Mouse (Mus musculus): ENCODE data around the gene Tmem120a. TPM values are rescaled to one million over a fixed set of nuclear protein-coding genes. Genes with fewer than 3 reads are reported as not detected.
A peak's percentile ranks its signal among the peaks of the same experiment; 100 is the strongest.

The Tmem120a gene
- polyA plus RNA-seq, 1 experiment from 2014 or later, result 18.2 TPM

DNA sequence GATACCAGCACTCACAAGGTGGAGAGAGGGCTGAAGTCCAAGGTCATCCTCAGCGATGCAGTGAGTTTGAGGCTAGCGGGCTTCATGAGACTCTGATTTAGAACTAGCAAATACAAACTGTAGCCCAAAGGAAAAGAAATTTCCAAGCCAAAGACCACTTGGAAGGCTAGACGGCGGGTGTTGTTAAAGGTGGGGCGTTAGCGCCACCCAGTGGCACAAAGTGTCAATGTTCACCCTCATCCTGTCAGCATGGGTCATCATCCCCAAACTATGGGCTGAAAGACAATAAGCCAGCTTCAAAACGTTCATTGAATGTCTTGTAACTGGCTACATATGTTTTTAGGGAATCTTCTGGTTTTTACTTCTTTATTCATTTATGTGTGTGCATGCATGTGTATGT is 19.3 kb upstream of the Tmem120a start:
- no peak overlapping the region for H3K4me2 ChIP-seq (ENCODE audit: low read depth, low read length)
- H3K9ac ChIP-seq (ENCODE audit: low read depth, low read length), result no peak overlapping the region
- H3K9me3 ChIP-seq (replicated peaks; ENCODE audit: control insufficient read depth, low read length), result no peaks in the 10 kb centered on the region
- 4% methylated on average over 7 of the region's 7 CpGs for WGBS (ENCODE audit: insufficient replicate concordance)
- H3K36me3 ChIP-seq (ENCODE audit: control insufficient read depth, insufficient read depth), result no peaks in the 10 kb centered on the region
- ATAC-seq (ENCODE audit: low read depth), result no peak
- no peak overlapping the region for H3K27ac ChIP-seq (ENCODE audit: low read length)
- H3K4me1 ChIP-seq (ENCODE audit: control insufficient read depth, low read depth, low read length), result no peaks in the 10 kb centered on the region
- H3K4me3 ChIP-seq (ENCODE audit: low read depth, low read length), result no peak overlapping the region
- H3K27me3 ChIP-seq (ENCODE audit: control insufficient read depth, insufficient read depth, low read depth, low read length), result no peaks in the 10 kb centered on the region

DNA sequence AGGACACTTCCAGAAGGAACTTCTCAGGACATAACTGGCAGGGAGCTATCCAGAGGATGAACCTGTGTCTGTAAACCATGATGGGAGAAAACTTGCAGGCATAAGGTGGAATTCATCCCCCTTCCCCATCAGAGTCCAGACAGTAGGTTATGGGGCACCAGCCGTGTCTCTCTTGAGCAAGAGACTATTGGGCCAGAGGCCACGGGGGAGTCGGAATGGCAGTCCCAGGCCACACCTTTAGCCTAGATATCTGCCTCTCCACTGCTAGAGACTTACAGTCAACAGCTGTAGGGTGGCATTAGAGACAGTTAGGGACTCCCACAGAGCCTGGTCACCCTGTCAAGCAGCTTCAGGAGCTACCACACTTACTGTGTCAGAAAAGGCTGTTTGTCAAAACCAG is 17.6 kb upstream of the Tmem120a start:
- Histone ChIP-seq H3K9me3 (replicated peaks; ENCODE audit: control insufficient read depth, low read length) (no peaks in the 10 kb centered on the region), H3K36me3 (ENCODE audit: control insufficient read depth, insufficient read depth) (no peaks in the 10 kb centered on the region), H3K27ac (ENCODE audit: low read length) (no peak overlapping the region), H3K4me1 (ENCODE audit: control insufficient read depth, low read depth, low read length) (no peaks in the 10 kb centered on the region), H3K9ac (ENCODE audit: low read depth, low read length) (no peak overlapping the region), H3K4me3 (ENCODE audit: low read depth, low read length) (no peak overlapping the region), H3K27me3 (ENCODE audit: control insufficient read depth, insufficient read depth, low read depth, low read length) (no peaks in the 10 kb centered on the region), H3K4me2 (ENCODE audit: low read depth, low read length) (no peak overlapping the region)
- ATAC-seq (ENCODE audit: low read depth), result no peak
- 69% methylated on average over 3 of the region's 3 CpGs for WGBS (ENCODE audit: insufficient replicate concordance)

DNA sequence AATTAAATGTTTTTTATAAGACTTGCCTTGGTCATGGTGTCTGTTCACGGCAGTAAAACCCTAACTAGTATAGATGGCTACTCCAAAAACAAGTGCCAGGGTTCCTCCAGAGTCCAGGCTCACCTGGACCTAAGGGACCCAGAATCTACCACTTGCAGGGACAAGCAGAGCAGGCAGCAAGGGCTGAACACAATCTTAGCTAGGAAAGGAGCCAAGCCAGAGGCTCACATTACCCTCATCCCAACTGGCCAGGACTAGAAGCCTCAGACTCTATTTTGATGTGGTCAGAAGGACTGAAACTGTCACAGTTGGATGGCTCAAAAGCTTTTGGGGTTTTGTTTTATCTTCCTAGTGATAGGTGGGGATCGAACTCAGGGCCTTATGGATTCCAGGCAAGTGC is 7.3 kb upstream of the Tmem120a start:
- no peaks in the 10 kb centered on the region for H3K36me3 ChIP-seq (ENCODE audit: control insufficient read depth, insufficient read depth)
- no peaks in the 10 kb centered on the region for H3K27me3 ChIP-seq (ENCODE audit: control insufficient read depth, insufficient read depth, low read depth, low read length)
- H3K9ac ChIP-seq (ENCODE audit: low read depth, low read length), result no peak overlapping the region
- 58% methylated on average over 2 of the region's 2 CpGs for WGBS (ENCODE audit: insufficient replicate concordance)
- no peaks in the 10 kb centered on the region for H3K4me1 ChIP-seq (ENCODE audit: control insufficient read depth, low read depth, low read length)
- H3K4me3 ChIP-seq (ENCODE audit: low read depth, low read length), result no peak overlapping the region
- no peak for ATAC-seq (ENCODE audit: low read depth)
- H3K27ac ChIP-seq (ENCODE audit: low read length), result no peak overlapping the region
- no peaks in the 10 kb centered on the region; the same call in 1 of the 2 replicates for H3K9me3 ChIP-seq (replicated peaks; ENCODE audit: control insufficient read depth, low read length)
- no peak overlapping the region for H3K4me2 ChIP-seq (ENCODE audit: low read depth, low read length)

DNA sequence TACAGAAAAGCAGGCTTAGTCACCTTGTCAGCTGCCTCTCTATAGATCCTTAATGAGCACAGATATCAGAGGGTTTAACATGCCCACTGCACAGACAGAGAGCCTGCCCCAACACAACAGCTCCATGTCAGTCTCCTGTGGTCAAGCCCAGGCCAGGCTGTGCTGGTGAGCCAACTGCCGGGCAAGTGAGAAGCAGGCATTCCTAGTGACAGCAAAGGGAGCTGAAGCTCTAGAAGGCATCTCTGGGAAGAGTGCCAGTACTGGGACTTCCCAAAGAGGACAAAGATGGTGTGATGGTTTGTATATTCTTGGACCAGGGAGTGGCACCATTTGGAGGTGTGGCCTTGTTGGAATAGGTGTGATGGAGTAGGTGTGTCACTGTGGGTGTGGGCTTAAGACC is 6.8 kb upstream of the Tmem120a start:
- ATAC-seq (ENCODE audit: low read depth), result no peak
- H3K4me3 ChIP-seq (ENCODE audit: low read depth, low read length), result no peak overlapping the region
- H3K9ac ChIP-seq (ENCODE audit: low read depth, low read length), result no peak overlapping the region
- no peak overlapping the region for H3K4me2 ChIP-seq (ENCODE audit: low read depth, low read length)
- 53% methylated on average over 1 of the region's 1 CpGs for WGBS (ENCODE audit: insufficient replicate concordance)
- no peak overlapping the region for H3K27ac ChIP-seq (ENCODE audit: low read length)
- no peaks in the 10 kb centered on the region; the same call in 1 of the 2 replicates for H3K9me3 ChIP-seq (replicated peaks; ENCODE audit: control insufficient read depth, low read length)
- no peaks in the 10 kb centered on the region for H3K4me1 ChIP-seq (ENCODE audit: control insufficient read depth, low read depth, low read length)
- no peaks in the 10 kb centered on the region for H3K36me3 ChIP-seq (ENCODE audit: control insufficient read depth, insufficient read depth)
- H3K27me3 ChIP-seq (ENCODE audit: control insufficient read depth, insufficient read depth, low read depth, low read length), result no peaks in the 10 kb centered on the region

DNA sequence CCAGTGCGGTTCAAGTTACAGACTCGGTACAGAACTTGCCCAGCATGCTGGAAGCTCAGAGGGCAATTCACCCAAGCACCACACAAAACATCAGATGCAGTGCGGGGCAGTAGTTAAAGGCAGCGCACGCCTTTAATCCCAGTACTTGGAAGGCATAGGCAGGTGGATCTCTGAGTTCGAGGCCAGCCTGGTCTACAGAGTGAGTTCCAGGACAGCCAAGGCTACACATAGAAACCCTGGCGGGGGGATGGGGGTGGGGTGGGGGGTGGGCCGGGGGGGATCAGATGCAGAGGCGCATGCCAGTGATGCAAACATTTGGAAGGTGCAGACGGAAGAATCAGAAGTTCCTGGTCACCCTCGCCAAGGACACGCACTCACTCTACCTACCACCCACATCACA is 494 bp upstream of the Tmem120a start:
- Histone ChIP-seq H3K9me3 (replicated peaks; ENCODE audit: control insufficient read depth, low read length) (no peaks in the 10 kb centered on the region; the same call in 1 of the 2 replicates), H3K27me3 (ENCODE audit: control insufficient read depth, insufficient read depth, low read depth, low read length) (no peaks in the 10 kb centered on the region; the same call in 1 of the 2 replicates), H3K4me1 (ENCODE audit: control insufficient read depth, low read depth, low read length) (peaks cover 18% of the 10 kb centered on the region), H3K36me3 (ENCODE audit: control insufficient read depth, insufficient read depth) (no peaks in the 10 kb centered on the region), H3K27ac (ENCODE audit: low read length) (no peak overlapping the region), H3K9ac (ENCODE audit: low read depth, low read length) (peak overlapping the region; percentile 49), H3K4me2 (ENCODE audit: low read depth, low read length) (peak overlapping the region; percentile 98), H3K4me3 (ENCODE audit: low read depth, low read length) (peak overlapping the region; percentile 78)
- ATAC-seq (ENCODE audit: low read depth), result no peak
- 24% methylated on average over 11 of the region's 12 CpGs for WGBS (ENCODE audit: insufficient replicate concordance)

DNA sequence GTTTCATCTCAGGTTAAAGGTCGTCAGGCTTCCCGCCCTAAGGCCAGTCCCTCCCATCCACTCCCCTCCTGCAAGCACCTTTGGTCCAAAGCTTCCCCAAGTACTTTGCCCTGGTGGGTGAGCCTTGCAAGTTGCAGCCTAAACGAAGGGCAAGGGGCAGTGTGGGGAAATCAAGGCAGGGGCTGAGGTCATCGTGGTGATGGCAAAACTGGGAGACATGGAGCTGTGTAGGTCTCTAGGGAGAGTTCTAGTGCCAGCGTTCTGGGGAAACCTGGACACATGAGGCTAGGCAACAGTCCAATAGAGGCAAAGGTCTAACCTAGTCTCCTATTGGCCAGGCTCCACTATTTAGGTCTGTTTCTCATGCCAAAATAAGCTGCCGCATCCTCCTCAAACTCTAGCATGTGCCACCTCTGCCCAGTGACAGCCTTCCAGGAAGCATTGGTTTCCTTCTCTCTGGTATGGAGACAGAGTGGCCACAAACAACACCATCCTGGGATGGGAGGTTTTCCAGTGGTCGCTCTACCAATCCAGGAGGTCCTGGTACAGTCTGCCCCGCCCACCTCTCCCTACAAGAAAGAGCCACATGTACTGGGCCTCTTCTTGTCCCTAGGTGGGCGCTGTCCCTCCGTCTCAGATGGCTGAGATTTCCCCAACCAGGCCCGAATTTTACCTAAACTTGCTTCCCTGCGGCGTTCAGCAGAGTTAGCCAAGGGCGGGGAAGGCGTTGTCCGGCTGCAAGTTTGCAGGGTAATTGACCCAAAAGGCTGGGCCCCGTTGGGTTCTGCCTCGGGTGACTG is 1.1 kb downstream of the Tmem120a start:
- no peak for ATAC-seq (ENCODE audit: low read depth)
- 21% methylated on average over 18 of the region's 18 CpGs for WGBS (ENCODE audit: insufficient replicate concordance)
- H3K9me3 ChIP-seq (replicated peaks; ENCODE audit: control insufficient read depth, low read length), result no peaks in the 10 kb centered on the region
- peak overlapping the region; percentile 69 for H3K9ac ChIP-seq (ENCODE audit: low read depth, low read length)
- no peaks in the 10 kb centered on the region for H3K36me3 ChIP-seq (ENCODE audit: control insufficient read depth, insufficient read depth)
- H3K4me3 ChIP-seq (ENCODE audit: low read depth, low read length), result peak overlapping the region; percentile 78
- H3K4me1 ChIP-seq (ENCODE audit: control insufficient read depth, low read depth, low read length), result peaks cover 18% of the 10 kb centered on the region
- no peak overlapping the region for H3K27ac ChIP-seq (ENCODE audit: low read length)
- H3K4me2 ChIP-seq (ENCODE audit: low read depth, low read length), result peak overlapping the region; percentile 98
- no peaks in the 10 kb centered on the region; the same call in 1 of the 2 replicates for H3K27me3 ChIP-seq (ENCODE audit: control insufficient read depth, insufficient read depth, low read depth, low read length)

DNA sequence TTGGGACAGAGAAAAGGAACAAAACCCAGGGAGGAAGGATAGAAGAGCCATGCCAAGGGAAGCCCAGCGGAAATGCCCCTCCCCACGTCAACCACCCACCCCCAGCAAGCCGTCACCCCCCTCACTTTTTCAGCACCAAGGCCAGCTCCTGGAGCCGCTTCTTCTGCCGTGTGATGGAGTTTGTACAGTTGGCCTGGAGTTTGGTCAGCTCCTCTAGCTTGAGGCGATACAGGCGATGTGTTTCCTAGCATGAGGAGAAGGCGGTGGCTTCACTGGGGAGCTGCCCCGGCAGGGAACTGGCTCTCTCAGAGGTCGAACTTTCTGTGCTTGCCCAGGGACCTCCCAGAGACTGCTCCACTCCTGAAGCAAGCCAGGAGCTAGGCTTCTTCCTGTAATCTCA is 2.1 kb downstream of the Tmem120a start:
- no peaks in the 10 kb centered on the region; the same call in 1 of the 2 replicates for H3K27me3 ChIP-seq (ENCODE audit: control insufficient read depth, insufficient read depth, low read depth, low read length)

DNA sequence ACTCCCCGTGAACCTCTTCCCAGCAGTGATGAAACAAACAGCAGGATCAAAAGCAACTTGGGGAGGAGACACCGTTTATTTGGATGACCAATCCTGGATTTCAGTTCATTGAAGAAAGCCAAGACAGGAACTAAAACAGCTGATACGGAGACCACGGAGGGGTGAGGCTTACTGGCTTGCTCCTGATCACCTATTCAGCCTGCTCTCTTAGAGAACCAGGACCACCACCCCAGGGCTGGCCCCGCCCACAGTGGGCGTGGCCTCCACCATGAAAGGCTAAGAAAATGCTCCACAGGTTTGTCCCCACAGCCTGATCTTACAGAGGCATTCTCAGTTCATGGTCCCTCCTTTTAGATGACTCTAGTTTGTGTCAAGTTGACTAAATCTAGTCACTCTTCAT is 6.0 kb downstream of the Tmem120a start:
- 34% methylated on average over 6 of the region's 6 CpGs for WGBS (ENCODE audit: insufficient replicate concordance)
- H3K4me1 ChIP-seq (ENCODE audit: control insufficient read depth, low read depth, low read length), result peaks cover 6% of the 10 kb centered on the region
- no peak overlapping the region for H3K27ac ChIP-seq (ENCODE audit: low read length)
- H3K4me3 ChIP-seq (ENCODE audit: low read depth, low read length), result no peak overlapping the region
- no peak for ATAC-seq (ENCODE audit: low read depth)
- H3K9me3 ChIP-seq (replicated peaks; ENCODE audit: control insufficient read depth, low read length), result no peaks in the 10 kb centered on the region
- H3K27me3 ChIP-seq (ENCODE audit: control insufficient read depth, insufficient read depth, low read depth, low read length), result no peaks in the 10 kb centered on the region; the same call in 1 of the 2 replicates
- no peak overlapping the region for H3K4me2 ChIP-seq (ENCODE audit: low read depth, low read length)
- peaks cover 15% of the 10 kb centered on the region for H3K36me3 ChIP-seq (ENCODE audit: control insufficient read depth, insufficient read depth)
- no peak overlapping the region for H3K9ac ChIP-seq (ENCODE audit: low read depth, low read length)

More for the DNA sequence above, 2.1 kb downstream of the Tmem120a start:
- H3K9me3 ChIP-seq (replicated peaks; ENCODE audit: control insufficient read depth, low read length), result no peaks in the 10 kb centered on the region
- no peaks in the 10 kb centered on the region for H3K36me3 ChIP-seq (ENCODE audit: control insufficient read depth, insufficient read depth)
- ATAC-seq (ENCODE audit: low read depth), result no peak
- H3K4me1 ChIP-seq (ENCODE audit: control insufficient read depth, low read depth, low read length), result peaks cover 18% of the 10 kb centered on the region
- no peak overlapping the region for H3K27ac ChIP-seq (ENCODE audit: low read length)
- no peak overlapping the region for H3K4me2 ChIP-seq (ENCODE audit: low read depth, low read length)
- WGBS (ENCODE audit: insufficient replicate concordance), result 41% methylated on average over 10 of the region's 10 CpGs
- no peak overlapping the region for H3K9ac ChIP-seq (ENCODE audit: low read depth, low read length)
- H3K4me3 ChIP-seq (ENCODE audit: low read depth, low read length), result no peak overlapping the region

DNA sequence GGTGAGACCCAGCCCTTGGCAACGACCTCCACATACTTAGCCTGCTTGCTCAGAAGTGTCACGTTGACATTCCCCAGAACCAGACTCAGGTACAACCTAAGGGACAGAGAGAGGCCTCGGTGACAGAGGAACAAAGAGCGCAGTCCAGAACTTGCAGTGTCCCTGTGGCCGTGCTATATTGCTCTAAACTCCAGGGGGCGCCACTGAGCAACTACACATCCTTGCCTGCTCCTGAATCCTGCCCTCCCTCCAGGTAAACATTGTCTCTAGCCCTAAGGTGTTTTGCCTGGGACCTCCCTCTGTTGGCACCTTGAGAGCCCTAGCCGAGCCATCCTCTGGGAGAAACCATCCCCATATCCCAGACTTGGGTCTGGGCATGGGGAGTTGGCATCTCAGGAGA is 7.1 kb downstream of the Tmem120a start:
- no peak overlapping the region for H3K4me3 ChIP-seq (ENCODE audit: low read depth, low read length)
- H3K36me3 ChIP-seq (ENCODE audit: control insufficient read depth, insufficient read depth), result peaks cover 22% of the 10 kb centered on the region
- 72% methylated on average over 7 of the region's 7 CpGs for WGBS (ENCODE audit: insufficient replicate concordance)

More for the DNA sequence above, 7.1 kb downstream of the Tmem120a start:
- no peaks in the 10 kb centered on the region for H3K27me3 ChIP-seq (ENCODE audit: control insufficient read depth, insufficient read depth, low read depth, low read length)
- no peak overlapping the region for H3K27ac ChIP-seq (ENCODE audit: low read length)
- H3K4me1 ChIP-seq (ENCODE audit: control insufficient read depth, low read depth, low read length), result no peaks in the 10 kb centered on the region
- H3K9me3 ChIP-seq (replicated peaks; ENCODE audit: control insufficient read depth, low read length), result no peaks in the 10 kb centered on the region
- ATAC-seq (ENCODE audit: low read depth), result no peak
- H3K4me2 ChIP-seq (ENCODE audit: low read depth, low read length), result no peak overlapping the region
- no peak overlapping the region for H3K9ac ChIP-seq (ENCODE audit: low read depth, low read length)

Measured in liver, embryonic 16.5 days (tissue).